Mouse (Mus musculus) skeletal muscle tissue, adult 2 months (tissue): ENCODE results near the gene Nrbf2.
A peak's percentile ranks its signal among the peaks of the same experiment; 100 is the strongest.

ENCODE experiments used
- DNase-seq: peaks from one replicate; pipeline ENCODE4 v3.0.0-alpha.2; 2012; ENCODE audit warnings: low read depth, low spot score

The Nrbf2 gene

DNA sequence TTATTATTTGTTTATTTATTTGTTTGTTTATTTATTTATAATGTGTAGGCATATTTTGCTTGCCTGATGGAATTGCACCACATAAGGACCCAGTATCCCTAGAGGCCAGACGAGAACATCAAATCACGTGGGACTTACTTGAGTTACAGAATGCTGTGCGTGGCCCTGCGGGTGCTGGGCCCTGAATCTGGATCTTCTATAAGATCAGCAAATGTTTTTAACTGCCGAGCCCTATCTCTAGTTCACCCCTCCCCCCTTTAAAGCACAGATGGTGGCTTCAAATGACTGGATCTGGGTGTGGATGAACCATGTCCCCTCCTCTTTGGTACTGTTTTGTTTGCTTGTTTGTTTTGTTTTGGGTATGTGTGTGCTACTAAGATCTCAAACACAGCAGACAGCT lies 10.2 kb upstream of the Nrbf2 start:
- no peak for DNase-seq

DNA sequence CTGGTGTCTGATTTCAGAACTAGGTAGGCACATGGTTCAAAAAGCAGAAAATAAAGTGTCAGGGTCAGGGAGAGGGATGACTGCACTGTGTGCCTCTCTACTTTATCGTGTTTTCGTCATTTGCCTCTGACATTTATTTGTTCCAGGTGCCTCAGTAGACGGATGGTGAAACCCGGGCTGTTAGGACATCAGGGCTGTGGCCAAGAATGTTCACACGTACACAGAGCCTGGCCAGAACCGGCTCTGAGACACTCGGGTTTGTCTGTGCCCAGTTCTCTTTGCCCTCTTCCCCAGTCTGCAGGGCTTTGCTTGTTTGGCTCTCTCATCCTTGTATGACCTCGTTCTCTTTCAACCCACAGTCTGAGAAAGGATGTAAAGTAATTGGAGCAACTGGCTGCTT lies 6.0 kb upstream of the Nrbf2 start:
- no peak for DNase-seq

DNA sequence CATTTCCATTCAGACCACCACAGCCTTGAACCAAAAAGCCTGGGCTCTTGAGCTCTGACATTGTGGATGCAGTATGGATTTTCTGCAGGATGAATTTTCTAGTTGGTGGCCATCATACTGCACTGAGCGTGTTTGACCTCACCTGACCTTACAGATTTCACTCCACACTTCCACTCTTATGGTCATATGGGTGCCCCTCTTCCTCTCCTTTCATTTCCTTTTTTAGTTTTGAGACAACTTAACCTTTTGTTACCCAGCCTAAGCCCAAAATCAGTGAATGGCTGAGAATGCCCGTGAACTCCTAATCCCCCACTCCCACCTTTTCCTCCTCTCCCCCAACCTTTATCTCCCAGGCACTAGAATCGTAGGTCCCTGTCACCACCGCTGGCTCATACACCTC lies 5.5 kb upstream of the Nrbf2 start:
- no peak for DNase-seq

DNA sequence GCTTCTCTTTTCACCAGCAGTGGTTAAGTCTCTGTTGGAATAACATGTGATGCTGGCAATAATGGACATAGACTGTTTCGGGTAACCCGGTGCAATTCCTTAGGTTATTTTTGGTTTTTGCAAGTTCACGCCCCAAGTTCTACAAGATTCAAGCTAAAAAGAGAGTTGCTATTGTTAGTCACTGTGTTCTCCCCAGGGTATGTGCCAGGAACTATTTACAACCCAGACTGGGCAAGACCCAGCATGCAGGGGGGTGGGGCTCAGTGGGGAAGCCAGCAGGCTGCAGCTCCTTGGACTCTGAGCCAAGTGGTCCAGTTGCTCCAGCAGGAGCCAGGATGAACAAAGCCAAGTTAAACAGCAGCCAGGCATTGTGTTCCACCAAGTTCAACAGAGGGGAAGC lies 2.8 kb upstream of the Nrbf2 start:
- DNase-seq: peak; percentile 90

DNA sequence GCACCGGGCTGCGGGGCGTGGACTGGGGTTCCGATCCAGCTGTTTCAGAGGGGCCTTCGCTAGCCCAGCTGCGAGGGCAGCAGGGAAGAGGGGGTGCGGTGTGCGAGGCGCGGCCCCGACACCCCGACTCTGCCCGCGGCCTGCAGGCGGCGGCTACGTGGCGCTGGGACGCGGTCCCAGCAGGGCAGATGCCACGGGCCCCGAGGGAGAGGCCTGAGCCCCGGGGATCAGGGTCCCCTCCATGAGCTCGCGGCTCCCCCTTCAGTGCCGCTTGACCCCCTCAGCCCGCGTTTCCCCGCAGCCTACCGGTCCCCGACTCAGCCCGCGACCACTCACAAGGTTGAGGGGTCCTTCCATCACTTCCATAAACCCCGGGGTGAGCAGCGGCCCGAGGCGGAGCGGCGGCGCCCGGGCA lies 337 bp downstream of the Nrbf2 start:
- no peak for DNase-seq

DNA sequence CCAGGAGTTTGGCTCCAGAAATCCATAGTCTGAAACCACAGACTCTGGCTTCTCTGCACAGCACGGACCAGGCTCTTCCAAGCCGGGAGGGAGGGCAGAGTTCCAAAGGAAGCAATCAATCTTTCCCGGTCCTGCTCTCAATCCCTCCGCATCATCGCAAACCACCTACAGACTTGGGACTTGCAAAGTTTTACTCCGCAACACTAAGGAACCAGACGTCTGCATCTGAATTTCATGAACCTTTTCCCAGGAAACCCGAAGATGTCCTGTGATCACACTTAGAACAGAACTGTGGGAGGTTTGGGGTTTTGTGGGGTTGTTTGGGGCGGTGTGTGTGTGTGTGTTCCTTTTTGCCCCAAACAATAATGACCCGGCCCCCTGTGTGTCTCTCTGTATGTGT lies 794 bp downstream of the Nrbf2 start:
- DNase-seq: no peak

DNA sequence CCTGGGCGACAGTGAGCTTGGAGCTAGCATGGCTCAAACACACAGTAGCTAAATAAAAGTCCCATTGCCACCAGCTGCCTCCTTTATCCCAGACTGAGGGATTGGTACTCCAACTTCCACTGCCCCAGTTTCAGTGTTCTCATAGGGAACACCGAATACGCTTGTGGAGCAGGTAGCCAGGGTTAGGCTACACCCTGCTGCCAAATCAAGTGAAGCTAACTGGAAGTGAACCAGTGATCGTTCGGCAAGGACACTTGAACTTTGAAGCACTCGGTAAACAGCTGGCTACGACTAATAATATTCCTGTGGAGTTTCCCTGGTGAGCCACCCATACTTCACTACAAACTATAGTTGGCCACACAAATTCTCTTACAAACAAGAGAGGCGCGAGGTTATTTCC lies 1.6 kb downstream of the Nrbf2 start:
- DNase-seq: peak; percentile 70

DNA sequence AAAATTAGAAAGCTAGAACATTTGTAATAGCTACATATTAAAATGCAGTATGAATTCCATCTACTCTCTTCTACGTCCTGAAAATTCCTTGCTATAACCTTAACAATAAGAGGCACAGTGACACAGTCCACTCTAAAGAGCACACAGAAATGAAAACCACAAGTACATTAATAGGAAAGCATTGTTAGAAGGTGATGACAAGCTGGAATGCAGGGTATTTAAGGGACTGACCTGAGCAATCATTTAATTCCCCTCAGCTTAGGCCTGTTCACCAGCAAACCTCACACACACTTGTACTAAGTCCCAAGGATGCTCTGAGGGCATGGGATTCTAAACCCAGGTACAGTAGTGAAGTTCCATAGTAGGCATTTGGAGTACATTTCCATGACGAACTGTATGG lies 2.6 kb downstream of the Nrbf2 start:
- DNase-seq: no peak

DNA sequence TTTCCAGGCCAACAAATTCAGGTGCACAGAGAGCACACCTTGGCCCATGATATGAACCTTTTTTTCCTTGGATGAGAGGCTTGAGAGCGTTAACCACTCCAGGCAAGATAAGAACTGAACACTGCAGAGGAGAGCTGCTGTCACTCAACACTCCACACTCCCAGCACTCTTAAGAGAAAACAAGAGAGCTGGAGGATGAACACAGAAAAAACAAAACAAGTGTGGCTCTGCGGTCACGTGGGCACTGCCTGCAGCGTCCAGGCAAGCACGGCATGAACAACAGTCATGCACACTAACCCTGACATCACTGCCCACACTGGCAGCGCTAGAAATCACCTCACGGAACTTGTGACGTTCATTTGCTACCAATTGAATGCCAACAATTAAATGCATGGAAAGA lies 3.3 kb downstream of the Nrbf2 start:
- no peak for DNase-seq

DNA sequence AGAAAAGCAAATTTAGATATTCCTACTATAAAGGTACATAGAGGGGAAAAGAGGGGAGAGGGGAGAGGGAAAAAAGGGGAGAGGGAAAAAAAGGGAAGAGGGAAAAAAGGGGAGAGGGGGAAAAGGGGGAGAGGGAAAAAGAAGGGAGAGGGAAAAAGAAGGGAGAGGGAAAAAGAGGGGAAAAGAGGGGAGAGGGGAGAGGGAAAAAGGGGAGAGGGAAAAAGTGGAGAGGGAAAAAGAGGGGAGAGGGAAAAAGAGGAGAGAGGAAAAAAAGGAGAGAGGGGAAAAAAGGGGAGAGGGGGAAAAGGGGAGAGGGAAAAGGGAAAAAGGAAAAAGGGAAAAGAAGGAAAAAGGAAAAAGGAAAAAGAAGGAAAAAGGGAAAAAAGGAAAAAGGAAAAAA lies 9.2 kb downstream of the Nrbf2 start:
- no peak for DNase-seq

DNA sequence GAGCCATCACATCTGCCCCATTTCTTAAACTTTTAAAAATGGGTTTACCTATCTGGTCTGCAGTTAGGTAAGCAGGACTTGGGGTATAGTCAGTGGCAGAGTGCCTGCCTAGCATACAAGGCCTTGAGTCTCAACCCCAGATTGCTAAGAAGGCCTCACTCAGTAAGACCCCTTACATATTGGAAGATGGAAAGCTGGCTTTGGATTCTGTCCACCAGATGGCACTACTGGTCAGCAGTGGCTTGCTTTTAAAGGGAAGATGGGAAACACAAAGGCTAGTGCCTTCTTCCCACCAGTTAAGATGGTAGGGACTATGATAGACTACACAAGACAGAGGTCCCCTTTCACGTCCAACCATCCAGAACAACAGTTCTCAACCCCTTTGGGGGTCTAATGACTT lies 20.3 kb downstream of the Nrbf2 start:
- peak; percentile 30 for DNase-seq

DNA sequence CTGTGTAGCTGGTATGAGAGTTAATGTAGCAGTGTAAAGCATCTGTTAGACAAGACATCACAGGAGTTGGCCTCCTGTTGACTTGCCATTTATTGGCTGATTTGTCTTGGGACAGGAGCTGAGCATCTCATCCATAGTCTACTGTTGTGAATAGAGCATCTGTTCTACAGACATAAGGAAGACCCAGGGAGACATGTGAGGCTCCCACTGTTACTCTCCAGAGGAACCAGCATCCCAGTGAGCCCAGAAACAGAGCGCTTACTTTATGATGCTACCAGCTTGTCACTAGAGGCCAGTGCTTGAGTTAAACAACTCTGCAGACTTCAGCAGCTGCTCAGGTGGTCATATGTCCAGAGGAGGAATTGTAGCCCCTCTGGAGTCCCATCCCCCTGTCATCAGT lies 32.0 kb downstream of the Nrbf2 start:
- no peak for DNase-seq

DNA sequence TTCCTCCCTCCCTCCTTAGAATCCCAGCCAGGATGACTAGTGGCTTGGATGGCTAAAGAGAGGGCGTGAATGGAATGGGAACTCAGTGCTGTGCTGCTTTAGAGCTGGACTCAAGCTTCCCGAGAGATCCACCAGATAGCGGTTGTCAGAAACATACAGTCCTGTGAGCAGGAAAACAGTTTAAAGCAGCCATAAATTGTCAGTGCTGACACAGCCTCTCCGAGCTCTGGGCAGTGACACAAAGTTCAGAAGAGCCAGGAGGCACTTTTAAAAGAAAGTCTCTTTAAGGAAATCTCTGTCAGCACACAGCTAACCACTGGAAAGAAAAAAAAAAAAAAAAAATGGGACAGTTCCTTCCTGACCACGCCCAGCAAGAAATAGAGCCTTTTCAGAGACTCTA lies 32.8 kb downstream of the Nrbf2 start:
- peak; percentile 50 for DNase-seq

DNA sequence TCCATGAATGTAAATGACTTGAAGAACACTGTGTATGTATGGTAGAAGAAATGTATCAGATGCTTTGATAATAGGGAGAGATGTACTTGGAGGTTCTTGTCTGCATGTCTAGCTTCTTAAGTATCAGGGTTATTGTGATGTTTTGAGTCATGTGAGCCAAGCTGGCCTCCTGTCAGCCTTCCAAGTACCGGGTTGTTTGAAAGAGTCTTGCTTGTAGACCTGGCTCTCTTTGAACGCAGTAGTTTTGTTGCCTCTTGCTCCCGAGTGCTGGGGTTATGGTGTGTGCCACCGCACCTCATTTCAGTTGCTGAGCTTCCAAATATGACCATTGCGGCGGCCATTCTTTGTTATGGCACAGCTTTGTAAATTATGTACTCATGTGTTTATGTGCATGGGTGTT lies 34.3 kb downstream of the Nrbf2 start:
- no peak for DNase-seq

DNA sequence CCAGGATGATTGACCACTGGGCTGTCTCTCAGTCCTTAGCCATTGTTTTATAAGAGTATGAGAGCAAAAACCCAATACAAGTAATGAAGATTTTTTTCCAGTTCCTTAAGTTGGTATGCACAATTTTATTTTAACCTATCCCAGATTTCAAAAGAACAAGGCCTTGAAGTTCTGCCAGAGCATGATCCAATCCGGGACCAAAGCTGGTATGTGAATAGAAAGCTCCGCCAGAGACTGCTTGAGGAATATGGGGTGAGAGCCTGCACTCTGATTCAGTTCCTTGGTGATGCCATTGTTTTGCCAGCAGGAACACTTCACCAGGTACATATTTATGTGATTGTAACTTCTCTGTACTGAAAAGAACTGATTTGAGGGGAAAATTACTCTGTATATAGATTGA lies 35.6 kb downstream of the Nrbf2 start:
- DNase-seq: peak; percentile 27

DNA sequence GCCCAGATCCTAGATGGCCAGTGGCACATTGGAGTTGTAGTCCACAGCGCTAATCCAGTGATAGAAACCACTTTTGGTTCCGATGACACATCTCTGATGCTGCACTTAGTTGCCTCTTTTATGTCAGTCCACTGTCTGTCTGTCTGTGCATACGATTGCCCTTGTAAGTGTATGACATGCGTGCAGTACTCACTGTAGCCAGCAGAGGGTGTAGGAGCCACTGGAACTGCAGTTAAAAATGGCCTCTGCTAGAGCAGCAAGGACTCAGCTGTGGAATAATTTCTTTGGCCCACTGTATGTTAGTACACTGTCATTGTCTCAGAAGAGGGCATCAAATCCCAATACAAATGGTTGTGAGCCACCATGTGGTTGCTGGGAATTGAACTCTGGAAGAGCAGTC lies 38.0 kb downstream of the Nrbf2 start:
- no peak for DNase-seq

DNA sequence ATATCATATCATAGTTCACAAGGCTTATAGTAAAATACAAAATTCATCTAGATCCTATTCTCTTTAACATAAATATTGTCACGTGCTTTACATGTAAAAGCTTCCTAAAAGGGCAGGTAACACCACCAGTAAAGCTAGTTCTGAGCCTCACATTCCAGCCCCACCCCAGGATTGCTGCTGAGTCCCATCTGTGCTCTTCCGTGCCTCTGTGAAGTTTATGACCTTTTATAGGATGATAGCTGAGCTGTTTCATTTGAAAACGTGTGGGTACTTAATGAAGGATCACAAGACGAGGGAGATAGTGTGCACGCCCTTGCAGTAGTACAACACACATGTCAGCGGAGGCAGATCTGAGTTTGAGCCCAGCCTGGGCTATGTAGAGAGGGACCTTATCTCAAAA lies 54.7 kb downstream of the Nrbf2 start:
- DNase-seq: no peak

DNA sequence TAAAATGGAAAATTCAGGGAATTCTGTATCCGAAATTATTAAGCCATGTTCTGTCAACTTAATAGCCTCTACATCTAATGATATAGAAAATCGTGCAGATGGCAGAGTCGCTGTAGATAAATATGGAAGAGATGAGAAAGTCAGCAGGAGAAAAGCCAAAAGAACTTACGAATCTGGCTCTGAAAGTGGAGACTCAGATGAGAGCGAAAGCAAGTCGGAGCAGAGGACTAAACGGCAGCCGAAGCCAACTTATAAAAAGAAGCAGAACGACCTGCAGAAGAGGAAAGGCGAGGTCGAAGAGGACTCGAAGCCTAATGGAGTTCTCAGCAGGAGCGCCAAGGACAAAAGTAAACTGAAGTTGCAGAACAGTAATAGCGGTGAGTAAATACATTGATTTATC lies 58.6 kb downstream of the Nrbf2 start:
- peak; percentile 44 for DNase-seq

DNA sequence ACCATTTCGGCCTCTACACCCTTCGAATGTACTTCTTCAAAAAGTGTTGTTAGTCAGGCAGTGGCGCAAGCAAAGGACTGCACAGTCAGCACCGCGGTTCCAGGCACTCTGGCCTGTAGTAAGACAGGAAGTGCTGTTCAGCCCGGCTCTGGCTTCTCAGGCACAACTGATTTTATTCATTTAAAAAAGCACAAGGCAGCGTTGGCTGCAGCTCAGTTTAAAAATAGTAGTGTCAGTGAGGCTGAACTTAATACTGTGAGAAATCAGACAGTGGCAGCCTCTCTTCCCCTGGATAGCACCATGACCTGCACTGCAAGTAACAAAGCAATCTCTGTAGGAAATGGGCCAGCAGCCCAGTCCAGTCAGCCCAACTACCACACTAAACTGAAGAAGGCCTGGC lies 59.0 kb downstream of the Nrbf2 start:
- DNase-seq: peak; percentile 75

DNA sequence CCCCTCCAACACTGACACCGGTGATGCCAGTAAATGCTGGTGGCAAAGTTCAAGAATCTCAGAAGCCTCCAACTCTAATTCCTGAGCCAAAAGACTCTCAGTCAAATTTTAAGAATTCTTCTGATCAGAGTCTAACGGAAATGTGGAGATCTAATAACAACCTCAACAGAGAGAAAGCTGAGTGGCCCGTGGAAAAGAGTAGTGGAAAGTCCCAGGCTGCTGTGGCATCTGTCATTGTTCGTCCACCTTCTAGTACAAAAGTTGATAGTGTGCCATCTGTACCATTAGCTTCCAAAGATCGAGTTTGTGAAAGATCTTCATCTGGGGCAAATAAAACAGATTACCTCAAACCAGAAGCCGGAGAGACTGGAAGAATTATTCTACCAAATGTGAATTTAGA lies 59.6 kb downstream of the Nrbf2 start:
- no peak for DNase-seq

DNA sequence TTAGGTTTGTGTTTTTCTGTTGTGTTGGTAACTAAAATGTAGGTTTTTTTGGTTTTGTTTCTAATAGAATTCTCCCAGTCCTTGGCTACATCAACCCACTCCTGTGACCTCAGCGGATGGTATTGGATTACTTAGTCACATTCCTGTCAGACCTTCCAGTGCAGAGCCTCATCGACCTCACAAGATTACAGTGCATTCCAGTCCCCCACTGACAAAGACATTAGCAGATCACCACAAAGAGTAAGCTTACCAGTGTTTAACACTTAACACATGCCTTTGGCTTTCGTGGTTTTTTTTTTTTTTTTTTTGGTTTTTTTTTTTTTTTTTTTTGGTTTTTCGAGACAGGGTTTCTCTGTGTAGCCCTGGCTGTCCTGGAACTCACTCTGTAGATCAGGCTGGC lies 61.2 kb downstream of the Nrbf2 start:
- DNase-seq: no peak

DNA sequence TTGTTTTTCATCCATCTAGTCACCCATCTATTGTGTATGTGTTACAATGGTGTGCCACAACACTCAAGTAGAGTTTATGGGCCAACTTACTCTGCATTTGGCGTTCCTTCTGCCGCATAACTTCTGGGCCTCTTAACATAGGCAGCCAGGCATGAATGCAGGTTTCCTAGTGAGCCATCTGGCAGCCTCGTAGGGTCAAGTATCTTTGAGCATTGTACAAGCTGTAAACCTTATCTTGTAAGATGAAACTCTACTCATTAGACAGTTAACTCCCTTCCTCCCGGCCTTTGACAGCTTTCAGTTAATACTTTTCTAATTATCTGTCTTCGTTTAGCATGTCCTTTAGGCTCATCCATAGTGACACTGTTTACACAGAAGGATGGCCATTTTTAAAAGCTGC lies 63.8 kb downstream of the Nrbf2 start:
- DNase-seq: no peak

DNA sequence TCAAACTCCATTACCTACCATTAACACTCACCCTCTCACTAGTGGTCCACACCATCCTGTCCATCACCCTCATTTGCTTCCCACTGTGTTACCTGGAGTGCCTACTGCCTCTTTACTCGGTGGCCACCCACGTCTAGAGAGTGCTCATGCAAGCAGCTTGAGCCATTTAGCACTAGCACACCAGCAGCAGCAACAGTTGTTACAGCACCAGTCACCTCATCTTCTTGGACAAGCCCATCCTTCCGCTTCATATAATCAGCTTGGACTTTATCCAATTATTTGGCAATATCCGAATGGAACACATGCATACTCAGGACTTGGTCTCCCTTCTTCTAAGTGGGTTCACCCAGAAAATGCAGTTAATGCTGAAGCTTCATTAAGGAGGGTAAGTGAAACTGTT lies 64.9 kb downstream of the Nrbf2 start:
- no peak for DNase-seq

DNA sequence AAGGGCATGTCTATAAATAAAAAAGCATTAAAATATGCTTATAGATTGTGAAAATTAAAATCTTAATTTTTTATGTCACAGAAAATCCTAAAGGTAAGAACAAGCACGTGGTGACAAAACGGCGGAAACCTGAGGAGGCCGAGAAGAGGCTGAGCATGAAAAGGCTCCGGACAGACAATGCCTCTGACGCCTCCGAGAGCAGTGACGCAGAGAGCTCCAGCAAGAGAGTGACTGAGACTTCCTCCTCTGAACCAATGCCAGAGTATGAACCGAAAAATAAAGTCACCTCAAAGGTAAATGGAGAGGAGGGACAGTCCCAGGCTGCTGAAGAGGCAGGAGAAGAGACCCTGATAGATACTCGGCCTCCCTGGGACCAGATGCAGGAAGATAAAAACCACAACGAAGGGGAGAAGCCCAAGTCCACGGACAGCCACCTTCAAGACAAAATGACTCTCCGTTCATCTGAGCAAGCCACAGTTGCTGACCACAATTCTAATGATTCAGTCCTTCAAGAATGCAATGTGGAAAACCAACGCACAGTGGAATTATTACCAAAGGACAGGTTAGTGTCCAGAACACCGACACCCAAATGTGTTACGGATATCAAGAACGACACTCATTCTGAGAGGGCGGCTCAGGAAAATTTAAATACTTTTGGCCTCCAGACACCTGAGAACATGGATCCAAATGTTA lies 66.1 kb downstream of the Nrbf2 start:
- DNase-seq: no peak
